Mouse (Mus musculus) left cerebral cortex, postnatal 4 days (tissue): ENCODE results near the gene Slc22a15. TPM values are rescaled to one million over a fixed set of nuclear protein-coding genes. Genes with fewer than 3 reads are reported as not detected.
"Not testable (repeated sequence)": the region's sequence is repeated elsewhere in the genome, so short reads cannot be mapped to it uniquely, and the experiment has no call there.

ENCODE experiments used
- DNase-seq: peaks from one replicate; pipeline ENCODE4 v3.0.0-alpha.2; 2022
- intact Hi-C: fragments of 180-260 bp; cut with DNase I; formaldehyde crosslinking; loops from one replicate; pipeline ENCODE4 v1.15.1; 2025
- total RNA-seq, 2 experiments: library from RNA; stranded (reverse); gene quantifications; 2 replicates each; pipeline ENCODE4 v1.2.3; 2021

The Slc22a15 gene
- total RNA-seq, 2 experiments from 2014 or later, result 17.5 to 17.8 TPM

- intact Hi-C loops, DNase-seq: not testable (repeated sequence)
These were observed 103.5 kb downstream of the Slc22a15 start for GRCm38 (mm10) chr3:101820708-101821107.

DNA sequence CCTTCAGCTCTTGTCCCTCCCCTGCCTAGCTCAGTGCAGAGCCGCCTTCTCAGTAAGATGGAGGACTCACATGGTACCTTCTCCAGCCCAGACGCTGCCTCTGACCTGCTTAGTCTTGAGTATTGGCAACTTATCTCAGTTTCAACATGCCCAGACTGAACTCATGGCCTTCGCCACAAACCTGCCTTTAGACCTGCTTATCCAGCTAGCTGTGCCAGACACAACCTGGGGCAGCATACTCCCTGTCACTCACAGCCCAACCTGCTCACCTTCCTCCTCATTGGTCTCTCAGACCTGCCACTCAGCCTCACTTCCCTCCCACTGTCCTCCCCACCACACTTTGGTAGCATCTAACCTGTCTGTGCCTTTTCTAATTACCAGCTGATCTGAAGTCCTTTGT, 108.2 kb downstream of the Slc22a15 start:
- no peak for DNase-seq
- intact Hi-C loops, result loop anchor here (10.0 kb wide), 1 partner anchor 511 kb away; no protein-coding TSS in a partner anchor

DNA sequence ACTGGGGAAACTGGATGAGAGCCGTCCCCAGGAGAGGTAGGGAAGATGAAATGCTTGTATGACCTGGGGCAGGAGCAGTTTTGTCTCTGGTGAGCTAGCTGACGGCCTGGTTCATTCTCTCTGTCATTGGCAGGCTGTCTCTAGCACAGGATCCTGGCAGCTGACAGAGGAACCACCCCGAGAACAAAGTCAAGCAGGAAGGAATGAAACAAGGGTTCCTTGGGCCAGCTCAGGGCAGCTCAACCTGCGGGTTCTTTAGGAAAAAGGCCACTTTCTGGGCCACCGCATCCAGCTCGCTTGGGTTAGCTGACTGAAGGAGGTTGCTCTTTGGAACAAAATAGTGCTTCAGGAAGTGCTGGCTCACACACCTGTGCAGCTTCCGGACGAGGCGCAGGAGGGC, 109.5 kb downstream of the Slc22a15 start:
- DNase-seq, result no peak
- intact Hi-C loops, result loop anchor here (10.0 kb wide), 1 partner anchor 510 kb away; no protein-coding TSS in a partner anchor

DNA sequence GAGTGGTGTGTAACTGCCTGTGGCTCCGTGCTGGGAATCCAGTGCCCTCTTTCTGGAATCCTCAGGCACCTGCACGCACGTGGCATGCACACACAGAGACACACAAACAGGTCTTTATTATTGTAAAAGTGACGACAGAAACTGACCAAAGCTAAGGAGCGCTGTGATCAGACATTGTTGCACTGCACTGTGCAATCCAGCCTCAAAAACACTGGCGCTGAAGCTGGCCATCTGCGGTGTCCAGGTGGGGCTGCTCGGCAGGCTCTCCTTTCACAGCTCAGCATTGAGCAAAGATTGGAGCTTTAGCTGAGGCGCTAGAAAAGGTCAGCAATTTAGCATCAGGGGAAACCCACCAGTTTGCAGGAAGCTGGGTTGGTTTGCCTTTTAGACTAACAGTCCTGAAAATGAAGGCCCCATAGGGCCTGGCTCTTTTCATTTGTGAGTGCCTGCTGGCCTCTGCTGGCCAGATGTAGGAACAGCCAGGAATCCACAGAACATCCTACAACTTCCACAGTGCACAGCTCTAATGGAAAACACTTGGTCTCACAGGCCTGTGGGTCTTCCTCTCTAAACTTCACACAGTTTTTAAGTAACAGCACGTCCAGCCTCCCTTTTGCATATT, 111.8 kb downstream of the Slc22a15 start:
- intact Hi-C loops, result loop anchor here (2.0 to 10.0 kb wide), 2 partner anchors 318 to 508 kb away; no protein-coding TSS in a partner anchor
- DNase-seq, result peak; percentile 64

- intact Hi-C loops, result loop anchor here (2.0 to 10.0 kb wide), 2 partner anchors 317 to 507 kb away; no protein-coding TSS in a partner anchor
- no peak for DNase-seq
These were observed 112.3 kb downstream of the Slc22a15 start for GRCm38 (mm10) chr3:101811931-101812330.

DNA sequence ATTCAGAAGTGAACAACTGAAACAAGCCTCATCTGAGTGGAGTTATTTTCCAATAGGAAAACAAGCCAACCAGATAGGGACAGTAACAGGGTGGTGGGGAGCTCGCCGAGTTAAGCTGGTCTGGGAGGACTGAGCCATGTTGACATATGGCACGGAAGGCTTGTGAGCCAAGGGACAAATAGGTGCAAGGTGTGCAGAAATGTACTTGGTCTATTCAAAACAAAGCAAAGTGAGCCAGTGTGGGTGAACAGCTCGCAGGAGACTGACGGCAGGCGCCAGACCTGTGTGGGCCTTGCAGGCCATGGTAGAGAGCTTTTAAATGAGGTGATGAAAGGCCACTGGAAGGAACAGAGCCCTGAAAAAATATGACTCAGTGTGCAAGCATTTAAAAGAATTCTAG, 116.6 kb downstream of the Slc22a15 start:
- intact Hi-C loops, result loop anchor here (5.0 to 10.0 kb wide), 2 partner anchors 205 to 843 kb away; partner anchors contain the start of genes Atp1a1 and Ttf2
- DNase-seq, result no peak

- DNase-seq, result peak; percentile 45
- intact Hi-C loops, result loop anchor here (5.0 to 10.0 kb wide), 2 partner anchors 205 to 842 kb away; partner anchors contain the start of genes Atp1a1 and Ttf2
These were observed 117.3 kb downstream of the Slc22a15 start for GRCm38 (mm10) chr3:101806941-101807340.

DNA sequence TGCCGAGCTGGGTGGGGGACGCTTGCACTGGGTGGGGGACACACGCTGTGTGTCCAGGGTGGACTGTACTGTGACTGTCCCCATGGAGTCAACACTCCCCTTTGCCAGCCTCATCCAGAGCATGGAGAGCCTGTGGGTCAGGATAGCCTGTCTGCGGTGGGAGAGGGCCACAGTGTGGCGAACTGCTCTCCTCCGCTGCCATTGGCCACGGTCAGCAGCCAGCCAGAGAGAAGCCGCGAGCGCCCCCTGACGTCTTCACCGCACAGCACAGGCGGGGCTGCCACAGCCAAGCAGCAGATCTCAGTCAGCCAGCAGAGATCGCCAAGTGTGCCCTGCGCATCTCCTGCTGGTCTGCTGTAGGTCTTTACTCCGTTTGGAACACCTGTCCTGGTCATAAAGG, 118.1 kb downstream of the Slc22a15 start:
- DNase-seq, result peak; percentile 94
- intact Hi-C loops, result loop anchor here (5.0 to 10.0 kb wide), 2 partner anchors 204 to 841 kb away; partner anchors contain the start of genes Atp1a1 and Ttf2

Other genes with a start within 250 kb of the Slc22a15 start
- under 1 TPM; 0.16 to 0.28 TPM for gene Mab21l3, start 75.5 kb downstream of the Slc22a15 start, total RNA-seq
- 1 to 10 TPM; 2.4 to 3.5 TPM for gene Nhlh2, start 85.6 kb upstream of the Slc22a15 start, total RNA-seq
- gene Casq2, start 162.0 kb upstream of the Slc22a15 start, total RNA-seq, result under 1 TPM; 0.44 to 0.89 TPM